Mouse (Mus musculus): Measurements from ENCODE around the gene Klhl20.

DNA sequence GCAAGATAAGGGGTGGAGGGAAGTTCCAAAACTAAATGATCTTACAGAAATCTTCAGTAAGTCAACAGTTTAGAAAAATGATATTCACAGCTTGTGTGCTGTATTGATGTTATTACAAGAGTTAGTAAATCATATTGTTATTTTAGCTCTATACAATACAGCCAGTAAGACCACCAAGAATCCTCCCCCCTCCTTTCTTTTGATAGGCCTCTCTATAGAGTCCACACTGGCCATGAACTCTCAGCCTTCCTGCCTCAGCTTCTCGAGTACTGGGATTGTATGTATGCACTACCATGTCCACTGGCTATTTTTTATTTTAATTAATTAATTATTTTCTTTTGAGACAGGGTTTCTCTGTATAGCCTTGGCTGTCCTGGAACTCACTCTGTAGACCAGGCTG lies 68.0 kb downstream of the Klhl20 start:
- TF ChIP-seq POLR2A (IDR thresholded peaks at IDR 0.05; ENCODE audit: insufficient read length, low read depth) (no peak), E2F4 (IDR thresholded peaks at IDR 0.05; ENCODE audit: insufficient read depth) (no peak), MAX (IDR thresholded peaks at IDR 0.05; ENCODE audit: low read depth) (no peak), USF1 (IDR thresholded peaks at IDR 0.05; ENCODE audit: low read depth) (no peak), SRF (IDR thresholded peaks at IDR 0.05; ENCODE audit: control insufficient read depth, insufficient read length, low read depth) (no peak)
